Mouse (Mus musculus): Measurements from ENCODE around the gene Atp6v0e. TPM values are rescaled to one million over a fixed set of nuclear protein-coding genes. Genes with fewer than 3 reads are reported as not detected.

Gene Atp6v0e
- polyA plus RNA-seq, 1 experiment from 2014 or later = 90.5 TPM

DNA sequence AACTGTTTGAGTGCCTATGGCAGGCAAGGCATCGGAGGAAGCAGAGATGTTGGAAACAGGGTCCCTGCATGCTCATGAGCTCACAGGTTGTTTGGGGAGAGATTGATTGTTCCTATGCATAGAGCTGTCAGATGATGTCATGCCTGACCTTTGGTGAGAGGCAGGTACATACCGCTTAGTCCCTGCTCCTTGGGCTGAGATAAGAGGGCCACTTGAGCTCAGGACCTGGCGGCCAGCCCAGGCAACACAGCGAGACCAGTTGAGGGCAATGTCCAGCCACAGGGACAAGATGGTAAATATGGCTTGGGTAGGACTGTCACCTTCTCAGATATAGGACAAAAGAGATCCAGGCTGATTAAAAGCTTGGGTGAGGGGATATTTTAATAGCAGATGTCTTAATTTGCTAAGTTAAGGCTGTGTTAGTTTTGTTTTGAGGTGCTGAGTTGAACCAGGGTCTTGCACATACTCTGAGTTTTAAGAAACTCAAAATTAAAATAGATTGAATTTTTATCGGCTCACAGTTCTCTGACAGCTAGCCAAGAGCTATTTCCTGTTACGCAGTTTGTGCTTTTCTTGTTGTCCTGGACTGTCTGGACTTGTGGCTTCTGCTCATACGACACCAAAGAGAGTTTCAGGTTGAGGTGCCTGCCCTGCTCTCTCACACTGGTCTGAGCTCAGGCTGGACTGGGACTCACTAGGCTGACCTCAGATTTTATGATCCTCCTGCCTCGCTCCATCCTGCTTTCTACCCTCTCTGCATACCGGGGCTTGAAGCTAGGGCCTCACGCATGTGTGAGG lies 37.0 kb downstream of the Atp6v0e start:
- no peak overlapping the region for H3K4me2 ChIP-seq (ENCODE audit: low read length)
- H3K27ac ChIP-seq (replicated peaks; ENCODE audit: low read depth, low read length) = no peak overlapping the region
- H3K4me3 ChIP-seq (replicated peaks; ENCODE audit: low read depth, low read length) = no peak overlapping the region
- H3K4me1 ChIP-seq (ENCODE audit: control insufficient read depth, insufficient read depth, low read length) = no peaks in the 10 kb centered on the region
- H3K9me3 ChIP-seq (ENCODE audit: control insufficient read depth, low read length) = no peaks in the 10 kb centered on the region
- WGBS = 95% methylated on average over 10 of the region's 10 CpGs
- ATAC-seq (ENCODE audit: low FRiP score, low TSS enrichment) (no peak), DNase-seq (no peak)
- peaks cover 58% of the 10 kb centered on the region for H3K36me3 ChIP-seq (ENCODE audit: control insufficient read depth, insufficient read depth, low read length)
- no peaks in the 10 kb centered on the region for H3K27me3 ChIP-seq (ENCODE audit: control insufficient read depth, insufficient read depth, low read length)
- no peak overlapping the region for H3K9ac ChIP-seq (replicated peaks; ENCODE audit: low read length)

DNA sequence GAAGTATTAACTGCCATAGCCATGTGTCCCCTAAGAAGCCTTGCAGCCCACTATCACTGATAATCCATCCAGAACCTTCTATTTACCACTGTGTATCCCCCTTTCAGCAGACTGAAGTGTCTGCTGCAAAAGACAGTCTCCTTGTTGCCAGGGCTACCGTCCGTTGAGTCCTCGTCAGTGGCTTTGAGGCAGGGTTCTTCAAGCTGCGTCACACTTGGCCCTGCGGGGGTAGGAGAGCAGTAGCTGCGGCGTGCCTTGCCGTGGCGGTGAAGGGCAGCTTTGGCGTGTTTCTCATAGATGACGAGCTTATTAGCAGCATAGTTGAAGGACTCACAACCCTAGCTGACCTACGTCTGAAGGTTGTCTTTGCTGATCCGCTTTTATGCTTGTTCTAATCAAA lies 38.5 kb downstream of the Atp6v0e start:
- Histone ChIP-seq H3K4me2 (ENCODE audit: low read length) (no peak overlapping the region), H3K4me1 (ENCODE audit: control insufficient read depth, insufficient read depth, low read length) (no peaks in the 10 kb centered on the region), H3K4me3 (replicated peaks; ENCODE audit: low read depth, low read length) (no peak overlapping the region), H3K27ac (replicated peaks; ENCODE audit: low read depth, low read length) (no peak overlapping the region), H3K9ac (replicated peaks; ENCODE audit: low read length) (no peak overlapping the region), H3K9me3 (ENCODE audit: control insufficient read depth, low read length) (no peaks in the 10 kb centered on the region), H3K36me3 (ENCODE audit: control insufficient read depth, insufficient read depth, low read length) (peaks cover 43% of the 10 kb centered on the region), H3K27me3 (ENCODE audit: control insufficient read depth, insufficient read depth, low read length) (no peaks in the 10 kb centered on the region)
- WGBS = 75% methylated on average over 13 of the region's 13 CpGs
- ATAC-seq (ENCODE audit: low FRiP score, low TSS enrichment) (no peak), DNase-seq (no peak)

DNA sequence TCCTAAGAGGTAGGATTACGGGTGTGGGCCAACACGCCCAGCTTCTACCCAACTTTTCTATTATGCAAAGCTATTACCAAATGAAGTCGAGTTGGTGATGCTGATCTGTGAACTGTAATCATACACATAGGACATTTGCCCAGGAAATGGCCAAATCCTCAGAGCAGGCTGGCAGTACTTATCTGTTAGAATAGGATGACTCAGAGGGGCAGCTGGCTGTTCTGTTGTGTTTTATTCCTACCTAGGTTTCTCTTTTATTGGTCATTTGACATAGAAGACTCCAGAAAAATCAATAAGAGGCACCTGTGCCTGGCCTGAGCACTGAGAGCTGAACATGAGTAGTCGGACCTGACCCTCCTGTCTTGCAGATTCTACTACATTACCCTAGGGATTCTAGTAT lies 39.6 kb downstream of the Atp6v0e start:
- Histone ChIP-seq H3K27ac (replicated peaks; ENCODE audit: low read depth, low read length) (no peak overlapping the region), H3K4me1 (ENCODE audit: control insufficient read depth, insufficient read depth, low read length) (no peaks in the 10 kb centered on the region), H3K4me2 (ENCODE audit: low read length) (no peak overlapping the region), H3K4me3 (replicated peaks; ENCODE audit: low read depth, low read length) (no peak overlapping the region), H3K36me3 (ENCODE audit: control insufficient read depth, insufficient read depth, low read length) (peaks cover 34% of the 10 kb centered on the region), H3K27me3 (ENCODE audit: control insufficient read depth, insufficient read depth, low read length) (no peaks in the 10 kb centered on the region), H3K9me3 (ENCODE audit: control insufficient read depth, low read length) (no peaks in the 10 kb centered on the region), H3K9ac (replicated peaks; ENCODE audit: low read length) (no peak overlapping the region)
- 83% methylated on average over 4 of the region's 4 CpGs for WGBS
- DNase-seq (no peak), ATAC-seq (ENCODE audit: low FRiP score, low TSS enrichment) (no peak)

DNA sequence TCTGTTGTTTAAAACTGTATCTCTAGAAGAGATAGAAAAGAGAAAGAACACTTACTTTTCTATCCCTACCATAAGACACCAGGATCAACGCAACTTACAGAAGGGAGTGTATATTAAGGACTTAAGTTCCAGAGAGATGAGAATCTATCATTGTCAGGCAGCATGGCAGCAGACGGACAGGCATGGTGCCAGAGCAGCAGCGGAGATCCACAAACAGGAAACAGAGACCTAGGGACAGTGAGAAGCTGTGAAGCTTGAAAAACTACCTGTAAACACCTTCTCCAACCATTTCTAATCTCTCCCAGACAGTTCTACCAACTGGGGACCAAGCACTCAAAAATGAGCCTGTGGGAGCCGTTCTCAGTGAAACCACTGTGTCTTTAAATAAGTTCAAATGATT lies 40.6 kb downstream of the Atp6v0e start:
- H3K9ac ChIP-seq (replicated peaks; ENCODE audit: low read length) = no peak overlapping the region
- no peaks in the 10 kb centered on the region for H3K27me3 ChIP-seq (ENCODE audit: control insufficient read depth, insufficient read depth, low read length)
- H3K27ac ChIP-seq (replicated peaks; ENCODE audit: low read depth, low read length) = no peak overlapping the region
- ATAC-seq (ENCODE audit: low FRiP score, low TSS enrichment) (no peak), DNase-seq (no peak)
- H3K9me3 ChIP-seq (ENCODE audit: control insufficient read depth, low read length) = no peaks in the 10 kb centered on the region
- H3K4me3 ChIP-seq (replicated peaks; ENCODE audit: low read depth, low read length) = no peak overlapping the region
- H3K36me3 ChIP-seq (ENCODE audit: control insufficient read depth, insufficient read depth, low read length) = peaks cover 25% of the 10 kb centered on the region
- no peak overlapping the region for H3K4me2 ChIP-seq (ENCODE audit: low read length)
- no peaks in the 10 kb centered on the region for H3K4me1 ChIP-seq (ENCODE audit: control insufficient read depth, insufficient read depth, low read length)
- WGBS = 95% methylated on average over 4 of the region's 4 CpGs

DNA sequence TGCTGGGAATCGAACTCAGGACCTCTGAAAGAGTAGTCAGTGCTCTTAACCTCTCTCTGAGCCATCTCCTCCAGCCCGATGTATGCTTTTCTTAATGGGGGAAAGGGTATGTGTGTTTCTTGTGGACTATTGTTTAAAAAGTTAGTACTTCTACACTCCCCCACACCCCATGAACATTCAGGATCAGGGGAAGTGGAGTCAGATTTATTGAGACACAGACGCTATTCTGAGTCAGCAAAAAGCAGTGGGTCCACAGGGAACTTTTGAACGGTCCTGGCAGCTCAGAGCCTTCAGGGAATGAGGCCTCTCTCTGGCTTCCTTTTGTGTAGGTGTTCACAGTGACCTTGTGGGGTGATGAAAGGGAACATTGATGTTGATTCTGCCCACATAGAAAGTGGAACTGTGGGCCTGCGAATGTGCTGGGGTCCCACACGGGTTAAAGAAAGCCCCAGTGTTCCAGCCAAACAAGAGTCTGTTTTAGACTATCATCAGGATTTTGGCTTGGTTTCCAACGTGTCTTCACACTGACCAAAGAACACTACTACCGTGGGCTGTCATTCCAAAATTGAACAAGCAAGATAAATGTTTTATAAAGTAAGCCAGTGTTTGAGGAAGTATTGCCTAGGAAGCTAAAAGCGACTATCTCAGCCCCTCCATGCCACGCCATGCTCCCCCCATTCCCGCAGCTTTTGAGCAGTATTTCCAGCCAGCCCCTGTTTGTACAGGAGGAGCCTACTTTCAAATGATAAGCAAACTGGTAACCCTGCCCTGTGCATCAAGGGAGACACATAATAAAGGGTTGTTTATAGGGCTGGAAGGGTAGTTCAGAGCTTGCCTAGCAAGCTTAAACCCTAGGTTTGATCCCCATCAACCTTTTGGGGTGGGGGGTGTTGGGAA lies 42.7 kb downstream of the Atp6v0e start:
- Histone ChIP-seq H3K27ac (replicated peaks; ENCODE audit: low read depth, low read length) (no peak overlapping the region), H3K9ac (replicated peaks; ENCODE audit: low read length) (no peak overlapping the region), H3K9me3 (ENCODE audit: control insufficient read depth, low read length) (no peaks in the 10 kb centered on the region), H3K27me3 (ENCODE audit: control insufficient read depth, insufficient read depth, low read length) (no peaks in the 10 kb centered on the region), H3K4me1 (ENCODE audit: control insufficient read depth, insufficient read depth, low read length) (no peaks in the 10 kb centered on the region), H3K4me2 (ENCODE audit: low read length) (no peak overlapping the region), H3K4me3 (replicated peaks; ENCODE audit: low read depth, low read length) (no peak overlapping the region), H3K36me3 (ENCODE audit: control insufficient read depth, insufficient read depth, low read length) (peaks cover 6% of the 10 kb centered on the region; the same call in 1 of the 2 replicates)
- DNase-seq = no peak
- no peak for ATAC-seq (ENCODE audit: low FRiP score, low TSS enrichment)
- 83% methylated on average over 11 of the region's 11 CpGs for WGBS

GRCm38 (mm10) chr17:26707066-26707465 lies 44.0 kb downstream of the Atp6v0e start:
- Histone ChIP-seq H3K9ac (replicated peaks; ENCODE audit: low read length) (no peak overlapping the region), H3K27me3 (ENCODE audit: control insufficient read depth, insufficient read depth, low read length) (no peaks in the 10 kb centered on the region), H3K9me3 (ENCODE audit: control insufficient read depth, low read length) (no peaks in the 10 kb centered on the region), H3K4me1 (ENCODE audit: control insufficient read depth, insufficient read depth, low read length) (no peaks in the 10 kb centered on the region), H3K4me2 (ENCODE audit: low read length) (no peak overlapping the region), H3K27ac (replicated peaks; ENCODE audit: low read depth, low read length) (no peak overlapping the region), H3K36me3 (ENCODE audit: control insufficient read depth, insufficient read depth, low read length) (no peaks in the 10 kb centered on the region), H3K4me3 (replicated peaks; ENCODE audit: low read depth, low read length) (no peak overlapping the region)
- 75% methylated on average over 7 of the region's 7 CpGs for WGBS
- ATAC-seq (ENCODE audit: low FRiP score, low TSS enrichment) (no peak), DNase-seq (no peak)

DNA sequence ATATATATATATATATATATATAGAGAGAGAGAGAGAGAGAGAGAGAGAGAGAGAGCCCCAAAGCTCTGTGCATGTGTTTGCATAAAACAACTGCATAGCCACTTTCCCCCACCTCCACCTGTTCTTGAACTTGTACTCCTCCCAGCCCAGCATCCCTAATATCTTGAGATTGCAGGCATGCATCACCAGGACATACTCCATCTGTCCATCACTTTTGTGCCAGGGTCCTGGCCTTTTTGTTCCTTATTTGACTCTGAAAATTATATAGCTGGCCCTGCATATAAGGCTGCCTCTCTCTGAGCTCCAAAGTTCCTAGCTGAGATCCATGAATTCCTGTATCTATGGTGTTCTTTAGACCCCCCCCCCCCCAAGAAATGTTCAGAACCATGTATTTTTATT lies 45.5 kb downstream of the Atp6v0e start:
- Histone ChIP-seq H3K9ac (replicated peaks; ENCODE audit: low read length) (no peak overlapping the region), H3K4me3 (replicated peaks; ENCODE audit: low read depth, low read length) (no peak overlapping the region), H3K27ac (replicated peaks; ENCODE audit: low read depth, low read length) (no peak overlapping the region), H3K4me2 (ENCODE audit: low read length) (no peak overlapping the region), H3K9me3 (ENCODE audit: control insufficient read depth, low read length) (no peaks in the 10 kb centered on the region), H3K36me3 (ENCODE audit: control insufficient read depth, insufficient read depth, low read length) (no peaks in the 10 kb centered on the region), H3K4me1 (ENCODE audit: control insufficient read depth, insufficient read depth, low read length) (no peaks in the 10 kb centered on the region), H3K27me3 (ENCODE audit: control insufficient read depth, insufficient read depth, low read length) (no peaks in the 10 kb centered on the region)
- no peak for ATAC-seq (ENCODE audit: low FRiP score, low TSS enrichment)
- DNase-seq = no peak

DNA sequence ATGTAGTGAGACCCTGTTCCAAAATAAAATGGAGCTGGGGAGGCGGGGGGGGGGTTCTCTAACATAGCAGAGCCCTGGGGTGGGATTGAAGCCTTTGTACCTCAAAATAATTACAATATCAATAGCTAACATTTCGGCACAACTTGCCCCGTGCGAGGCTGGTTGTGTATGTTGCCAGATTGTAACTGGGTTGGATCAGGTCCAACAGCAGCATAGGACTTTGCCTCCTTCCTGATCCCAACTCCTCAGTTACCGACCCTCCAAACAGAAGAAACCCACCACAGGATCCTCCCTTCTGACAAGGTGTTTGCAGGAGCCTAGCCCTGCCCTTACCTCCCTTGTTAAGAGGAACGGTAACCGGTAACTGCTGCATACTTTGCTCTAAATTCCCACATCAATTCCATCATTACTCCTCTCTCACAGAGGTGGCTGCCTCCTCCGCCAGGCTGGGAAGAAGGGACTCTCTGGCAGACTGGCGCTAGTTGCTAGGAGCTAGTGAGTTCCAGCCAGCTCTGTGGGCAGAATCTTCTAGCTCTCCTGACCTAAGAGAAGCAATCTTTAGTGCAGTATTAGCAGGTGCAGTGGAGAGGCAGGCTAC lies 46.1 kb downstream of the Atp6v0e start:
- ATAC-seq (ENCODE audit: low FRiP score, low TSS enrichment) (no peak), DNase-seq (peak; percentile 21)
- no peaks in the 10 kb centered on the region for H3K4me1 ChIP-seq (ENCODE audit: control insufficient read depth, insufficient read depth, low read length)
- no peak overlapping the region for H3K4me2 ChIP-seq (ENCODE audit: low read length)
- no peak overlapping the region for H3K4me3 ChIP-seq (replicated peaks; ENCODE audit: low read depth, low read length)
- 48% methylated on average over 9 of the region's 9 CpGs for WGBS
- H3K9ac ChIP-seq (replicated peaks; ENCODE audit: low read length) = no peak overlapping the region
- H3K27me3 ChIP-seq (ENCODE audit: control insufficient read depth, insufficient read depth, low read length) = no peaks in the 10 kb centered on the region
- H3K36me3 ChIP-seq (ENCODE audit: control insufficient read depth, insufficient read depth, low read length) = no peaks in the 10 kb centered on the region
- 0 out of 2 replicates have a peak overlapping the region, but pooled peaks have one; percentile 37 for H3K27ac ChIP-seq (replicated peaks; ENCODE audit: low read depth, low read length)
- H3K9me3 ChIP-seq (ENCODE audit: control insufficient read depth, low read length) = no peaks in the 10 kb centered on the region

Measured in midbrain, embryonic 14.5 days (tissue).